Mouse (Mus musculus): ENCODE measurements around the gene March2. TPM values are rescaled to one million over a fixed set of nuclear protein-coding genes. Genes with fewer than 3 reads are reported as not detected.
"Not testable (repeated sequence)": the region's sequence is repeated elsewhere in the genome, so short reads cannot be mapped to it uniquely, and the experiment has no call there.

March2 gene
- 10 to 100 TPM; 89.8 to 90.4 TPM for total RNA-seq (2021)
- long read RNA-seq, experiment 1, transcript March2-205 (5 exons, 1,418 nt) = minor isoform, 7 of 169 reads
- long read RNA-seq, experiment 1, transcript March2-203 (5 exons, 1,398 nt) = major isoform, 118 of 169 reads
- long read RNA-seq, experiment 1, partial matches to known transcripts = 5 of 169 reads
- long read RNA-seq, experiment 1, other reads (novel, unspliced or antisense) = 39 of 169 reads
- long read RNA-seq, experiment 2, transcript March2-205 (5 exons, 1,418 nt) = minor isoform, 16 of 185 reads
- long read RNA-seq, experiment 2, transcript March2-203 (5 exons, 1,398 nt) = major isoform, 130 of 185 reads
- long read RNA-seq, experiment 2, partial matches to known transcripts = 10 of 185 reads
- long read RNA-seq, experiment 2, other reads (novel, unspliced or antisense) = 26 of 185 reads

GRCm38 (mm10) chr17:33718384-33718881 is at the start of gene March2:
TSS of gene March2 (minus strand) at chr17:33718670.
- peak; percentile 98 for DNase-seq

DNA sequence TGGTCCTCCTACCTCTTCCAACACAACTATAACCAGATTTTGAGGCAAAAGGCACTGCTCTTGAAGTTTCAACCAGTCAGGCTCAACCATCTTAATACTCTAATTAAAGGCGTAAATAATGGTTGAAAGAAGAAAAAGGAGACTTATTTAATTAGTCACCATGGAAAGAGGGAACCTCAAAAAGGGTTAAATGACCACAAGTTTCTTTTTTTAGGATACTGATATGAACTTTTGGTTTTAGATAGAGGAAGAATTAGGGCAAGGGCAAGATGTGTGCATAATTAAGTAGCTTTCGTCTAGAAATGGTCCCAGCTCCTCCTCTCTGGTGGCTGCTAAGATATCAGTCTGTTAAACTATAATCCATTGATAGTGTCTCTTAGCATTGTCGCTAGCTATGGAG is 47.9 kb upstream of the March2 start:
- no peak for DNase-seq

DNA sequence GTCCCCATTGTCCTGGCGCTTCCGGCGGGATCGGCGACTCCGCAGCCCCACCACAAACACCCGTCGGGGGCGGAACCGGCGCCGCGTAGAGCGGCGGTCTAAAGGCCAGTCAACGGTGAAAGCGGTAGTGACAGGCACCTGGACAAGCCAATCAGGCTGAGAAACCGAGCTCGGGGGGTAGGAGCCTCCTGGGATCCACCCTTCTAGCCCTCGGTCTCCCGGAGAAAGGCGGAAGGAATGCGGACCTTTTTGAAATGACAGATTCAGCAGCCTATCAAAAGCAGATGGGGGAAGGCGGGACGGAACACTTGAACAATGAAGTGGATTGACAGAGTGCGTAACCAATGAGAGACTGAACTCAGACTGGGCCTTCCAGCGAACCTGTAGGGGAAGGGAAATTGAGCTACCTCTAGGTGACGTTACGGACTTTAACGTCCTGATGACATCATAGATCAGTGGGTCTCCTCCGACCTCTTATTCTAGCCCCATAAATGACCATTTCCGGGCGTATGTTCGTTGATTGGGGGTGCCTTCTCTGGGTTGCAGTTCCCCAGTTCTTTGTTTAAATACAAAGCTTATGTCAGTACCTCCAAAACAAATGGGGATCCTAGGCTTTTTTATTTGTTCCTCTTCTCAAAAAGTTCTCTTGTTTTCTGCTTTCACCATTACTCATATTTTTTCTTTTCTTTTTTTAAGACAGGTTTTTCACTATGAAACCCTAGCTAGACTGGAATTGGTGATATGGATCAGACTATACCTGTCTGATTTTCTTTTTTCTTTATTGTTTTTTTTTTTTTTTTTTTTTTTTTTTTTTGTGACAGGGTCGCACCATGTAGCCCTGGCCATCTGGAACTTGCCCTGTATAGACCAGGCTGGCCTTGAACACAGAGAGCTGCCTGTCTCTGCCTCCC is 42.0 kb upstream of the March2 start, which contains the start of gene Rab11b:
Rab11b (minus strand) TSS at position 276 of the 911 bp plus-strand sequence.
- DNase-seq = peak; percentile 100

GRCm38 (mm10) chr17:33759767-33760254 is 41.3 kb upstream of the March2 start:
- peak; percentile 93 for DNase-seq

GRCm38 (mm10) chr17:33757231-33757630 is 38.8 kb upstream of the March2 start:
- peak; percentile 74 for DNase-seq

DNA sequence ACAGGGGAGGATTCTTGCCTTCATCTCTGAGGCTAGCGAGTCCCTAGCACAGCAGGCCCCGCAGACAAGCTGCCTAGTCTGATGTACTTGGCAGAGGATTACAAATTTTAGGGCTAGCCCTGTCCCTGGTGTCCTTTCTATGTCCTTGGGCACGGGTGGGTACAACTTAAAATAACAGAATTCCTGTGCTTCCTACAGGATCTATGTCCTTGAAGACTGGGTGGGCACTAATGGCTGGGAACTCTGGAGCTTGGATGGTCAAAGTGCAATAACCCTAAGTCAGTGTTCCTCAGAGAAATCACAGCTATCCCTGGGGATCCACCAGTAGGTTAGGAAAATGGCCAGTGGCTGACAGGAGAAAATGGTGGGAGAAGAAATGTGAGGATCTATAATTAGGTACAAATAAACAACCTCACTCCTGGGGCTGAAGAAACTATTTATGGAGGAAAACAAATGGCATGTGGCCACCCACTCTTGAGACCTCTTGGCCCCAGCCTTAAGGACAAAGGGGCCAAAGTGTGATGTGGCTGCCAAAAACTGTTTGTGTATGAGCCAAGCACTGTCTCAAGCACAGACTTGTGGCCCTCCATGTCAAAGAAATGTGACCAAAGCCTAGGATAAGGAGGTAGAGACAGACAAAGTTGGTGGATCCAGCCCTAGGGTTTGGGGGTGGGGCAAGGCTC is 37.8 kb upstream of the March2 start:
- DNase-seq = peak; percentile 43

GRCm38 (mm10) chr17:33755418-33756107 is 37.1 kb upstream of the March2 start:
- no peak for DNase-seq

- no peak for DNase-seq
Measured at GRCm38 (mm10) chr17:33754656-33755055, 36.2 kb upstream of the March2 start.

GRCm38 (mm10) chr17:33752297-33752696 is 33.8 kb upstream of the March2 start:
- DNase-seq = no peak

GRCm38 (mm10) chr17:33751181-33751580 is 32.7 kb upstream of the March2 start:
- DNase-seq = no peak

DNA sequence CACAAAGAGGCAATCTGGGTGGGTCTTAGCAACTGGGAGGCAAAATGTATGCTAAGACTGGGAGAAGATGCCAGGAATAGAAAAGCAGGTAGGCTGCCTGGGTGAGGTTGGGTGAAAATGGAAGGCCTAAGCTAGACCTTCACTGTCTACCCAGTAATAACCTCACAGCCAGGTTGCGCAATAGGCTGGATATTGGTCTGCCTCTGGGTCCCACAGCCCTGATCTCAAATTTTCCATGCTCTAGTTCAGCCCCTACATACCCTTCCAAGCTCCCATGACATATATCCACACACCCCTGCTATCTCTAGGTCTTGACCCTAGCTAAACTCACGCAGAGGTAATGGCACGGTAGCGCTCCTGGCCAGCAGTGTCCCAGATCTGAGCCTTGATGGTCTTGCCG is 31.0 kb upstream of the March2 start:
- no peak for DNase-seq

DNA sequence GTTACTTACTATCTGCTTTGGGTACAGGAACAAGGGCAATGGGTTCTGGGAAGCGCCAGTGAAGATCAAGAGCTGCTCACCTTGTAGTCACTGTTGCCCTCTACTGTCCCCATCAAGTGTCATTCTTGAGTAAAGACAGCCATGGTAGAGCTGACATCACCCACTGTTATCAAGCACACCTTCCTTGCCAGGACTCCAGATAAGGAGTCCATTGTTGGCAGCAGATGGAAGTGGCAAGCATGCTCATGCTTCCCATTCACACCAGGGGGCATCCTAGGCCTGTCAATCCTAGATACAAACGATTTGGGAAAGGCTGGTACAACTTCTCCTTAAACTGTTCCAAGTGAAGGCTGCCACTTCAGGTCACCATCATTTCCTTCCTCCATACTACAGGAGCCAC is 27.5 kb upstream of the March2 start:
- no peak for DNase-seq

- DNase-seq = no peak
Measured at GRCm38 (mm10) chr17:33744686-33745384, 26.4 kb upstream of the March2 start.

DNA sequence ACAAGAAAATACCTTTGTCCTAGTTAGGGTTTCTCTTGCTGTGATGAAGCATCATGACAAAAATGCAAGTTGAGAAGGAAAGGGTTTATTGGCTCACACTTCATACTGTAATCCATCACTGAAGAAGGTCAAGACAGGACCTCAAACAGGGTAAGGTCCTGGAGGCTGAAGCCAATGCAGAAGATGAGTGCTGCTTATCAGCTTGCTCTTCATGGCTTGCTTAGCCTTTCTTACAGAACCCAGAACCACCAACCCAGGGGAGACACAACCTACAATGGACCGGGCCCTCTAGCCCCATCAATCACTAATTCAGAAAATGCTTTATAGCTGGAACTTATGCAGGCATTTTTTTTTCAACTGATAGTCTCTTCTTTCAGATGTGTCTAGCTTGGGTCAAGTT is 23.9 kb upstream of the March2 start:
- DNase-seq = no peak

- DNase-seq = not testable (repeated sequence)
Measured at GRCm38 (mm10) chr17:33733526-33733925, 15.1 kb upstream of the March2 start.

DNA sequence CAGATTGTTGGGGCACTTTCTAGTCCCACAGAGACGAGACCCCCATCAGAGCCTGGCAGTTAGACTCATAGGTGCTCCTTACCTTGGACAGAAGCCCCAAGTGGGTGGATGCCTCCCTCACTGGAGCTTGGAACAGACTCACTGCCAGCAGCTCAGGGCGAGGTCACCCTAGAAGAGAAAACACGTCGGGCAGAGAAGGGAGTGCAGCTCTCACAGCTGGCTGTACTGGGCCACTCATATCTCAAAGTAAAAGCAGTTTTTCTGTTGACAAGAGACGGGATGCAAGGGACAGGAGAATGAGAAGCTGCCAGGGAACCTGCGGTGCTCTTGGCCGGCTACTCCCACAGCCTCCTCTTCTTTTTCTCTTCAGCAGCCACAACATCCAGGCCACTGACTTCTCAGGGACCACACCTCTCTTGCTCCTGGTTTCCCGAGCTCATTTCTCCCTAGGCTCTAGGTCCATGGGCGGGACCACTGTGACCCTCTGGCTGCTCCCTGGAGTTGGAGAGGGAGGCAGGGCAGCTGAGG is 14.2 kb upstream of the March2 start:
- not testable (repeated sequence) for DNase-seq

GRCm38 (mm10) chr17:33729215-33729614 is 10.7 kb upstream of the March2 start:
- DNase-seq = no peak

DNA sequence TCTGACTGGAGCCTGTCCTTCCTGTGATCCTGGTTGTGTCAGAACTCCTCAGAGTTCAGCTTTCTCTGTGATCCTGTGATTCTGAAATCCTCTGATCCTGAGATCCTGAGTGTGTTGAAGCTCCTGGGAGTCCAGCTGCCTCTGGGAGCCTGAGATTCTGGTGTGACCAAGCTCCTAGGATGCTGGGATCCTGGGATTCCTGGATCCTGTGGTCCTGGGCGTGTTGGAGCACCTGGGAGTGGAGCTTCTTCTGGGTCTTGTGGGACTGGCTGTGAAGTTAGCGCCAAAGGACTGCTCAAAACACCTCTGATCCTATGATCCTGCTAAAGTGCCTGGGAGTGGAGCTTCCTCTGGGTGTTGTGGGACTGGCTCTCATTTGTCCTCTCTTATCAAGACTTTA is 9.9 kb upstream of the March2 start:
- no peak for DNase-seq

DNA sequence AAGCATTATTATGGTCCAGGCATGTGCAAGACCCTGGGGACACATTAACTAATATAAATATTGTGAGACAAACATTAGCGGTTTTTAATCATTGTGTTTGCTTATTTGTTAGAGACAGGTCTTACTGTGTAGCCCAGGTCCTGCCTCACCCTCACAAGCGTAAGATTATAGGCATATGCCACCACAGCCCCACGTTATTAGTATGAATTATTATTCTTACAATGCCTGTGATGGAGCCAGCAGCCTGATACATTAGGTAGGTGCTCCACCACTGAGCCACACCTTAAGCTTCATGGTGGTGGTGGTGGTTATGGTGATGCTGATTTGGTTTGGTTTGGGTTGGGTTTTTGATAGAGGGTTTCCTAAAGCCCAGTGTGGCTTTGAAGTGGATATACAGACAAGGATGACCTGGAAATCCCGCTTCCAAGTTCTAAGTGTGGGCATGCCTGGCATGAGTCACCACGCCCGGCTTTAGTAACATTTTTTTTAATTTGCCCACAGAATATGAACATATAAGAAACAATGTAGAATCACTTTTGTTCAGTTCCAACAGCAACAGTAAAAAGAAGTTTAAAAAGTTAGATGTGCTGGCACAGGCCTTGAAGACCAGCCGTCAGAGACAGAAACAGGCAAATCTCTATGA is 1.4 kb upstream of the March2 start:
- no peak for DNase-seq
